Mouse (Mus musculus): ENCODE data around the gene Tapbp. TPM values are rescaled to one million over a fixed set of nuclear protein-coding genes. Genes with fewer than 3 reads are reported as not detected.

The Tapbp gene
- polyA plus RNA-seq, 1 experiment from 2014 or later = 36.1 TPM

- H3K9me3 ChIP-seq (ENCODE audit: low read length) = no peaks in the 10 kb centered on the region
- H3K27me3 ChIP-seq (ENCODE audit: insufficient read depth, low read length) = no peaks in the 10 kb centered on the region
- H3K4me2 ChIP-seq (replicated peaks; ENCODE audit: low read depth, low read length) = peak within 1 kb of the TSS; percentile 95
- peak within 1 kb of the TSS; percentile 97 for H3K4me3 ChIP-seq (ENCODE audit: low read length)
- H3K36me3 ChIP-seq (ENCODE audit: insufficient read depth, low read length) = peaks cover 50% of the 10 kb centered on the region
- H3K27ac ChIP-seq (ENCODE audit: low read length) = no peak within 1 kb of the TSS
- ATAC-seq (ENCODE audit: low FRiP score, low TSS enrichment) = peak; percentile 87
- under 1% methylated on average over 36 of the region's 36 CpGs for WGBS
- peak within 1 kb of the TSS; percentile 89 for H3K9ac ChIP-seq (replicated peaks; ENCODE audit: low read length)
- H3K4me1 ChIP-seq (ENCODE audit: insufficient read depth, low read length) = peaks cover 17% of the 10 kb centered on the region
Measured at GRCm38 (mm10) chr17:33940206-33940805, 24.6 kb downstream of the Tapbp start, which contains the start of the genes Pfdn6 and Wdr46. Gene Pfdn6 (minus strand): TSS chr17:33940343. Gene Wdr46 (plus strand): TSS chr17:33940660.

GRCm38 (mm10) chr17:33940981-33941380 lies 25.3 kb downstream of the Tapbp start:
- Histone ChIP-seq H3K9me3 (ENCODE audit: low read length) (no peaks in the 10 kb centered on the region), H3K4me2 (replicated peaks; ENCODE audit: low read depth, low read length) (peak overlapping the region; percentile 95), H3K4me3 (ENCODE audit: low read length) (peak overlapping the region; percentile 97), H3K27me3 (ENCODE audit: insufficient read depth, low read length) (no peaks in the 10 kb centered on the region), H3K4me1 (ENCODE audit: insufficient read depth, low read length) (peaks cover 17% of the 10 kb centered on the region), H3K27ac (ENCODE audit: low read length) (no peak overlapping the region), H3K36me3 (ENCODE audit: insufficient read depth, low read length) (peaks cover 45% of the 10 kb centered on the region), H3K9ac (replicated peaks; ENCODE audit: low read length) (peak overlapping the region; percentile 89)
- ATAC-seq (ENCODE audit: low FRiP score, low TSS enrichment) = no peak
- WGBS = 3% methylated on average over 26 of the region's 26 CpGs

GRCm38 (mm10) chr17:33941381-33941780 lies 25.7 kb downstream of the Tapbp start:
- Histone ChIP-seq H3K27me3 (ENCODE audit: insufficient read depth, low read length) (no peaks in the 10 kb centered on the region), H3K4me1 (ENCODE audit: insufficient read depth, low read length) (peaks cover 17% of the 10 kb centered on the region), H3K4me3 (ENCODE audit: low read length) (peak overlapping the region; percentile 97), H3K9me3 (ENCODE audit: low read length) (no peaks in the 10 kb centered on the region), H3K4me2 (replicated peaks; ENCODE audit: low read depth, low read length) (peak overlapping the region; percentile 95), H3K27ac (ENCODE audit: low read length) (no peak overlapping the region), H3K36me3 (ENCODE audit: insufficient read depth, low read length) (peaks cover 48% of the 10 kb centered on the region), H3K9ac (replicated peaks; ENCODE audit: low read length) (peak overlapping the region; percentile 89)
- ATAC-seq (ENCODE audit: low FRiP score, low TSS enrichment) = no peak
- WGBS = 54% methylated on average over 19 of the region's 19 CpGs

GRCm38 (mm10) chr17:33943454-33943853 lies 27.8 kb downstream of the Tapbp start:
- Histone ChIP-seq H3K27me3 (ENCODE audit: insufficient read depth, low read length) (no peaks in the 10 kb centered on the region), H3K9me3 (ENCODE audit: low read length) (no peaks in the 10 kb centered on the region), H3K4me2 (replicated peaks; ENCODE audit: low read depth, low read length) (no peak overlapping the region), H3K36me3 (ENCODE audit: insufficient read depth, low read length) (peaks cover 35% of the 10 kb centered on the region), H3K27ac (ENCODE audit: low read length) (no peak overlapping the region), H3K4me3 (ENCODE audit: low read length) (no peak overlapping the region), H3K9ac (replicated peaks; ENCODE audit: low read length) (no peak overlapping the region), H3K4me1 (ENCODE audit: insufficient read depth, low read length) (peaks cover 17% of the 10 kb centered on the region)
- ATAC-seq (ENCODE audit: low FRiP score, low TSS enrichment) = no peak
- WGBS = 95% methylated on average over 15 of the region's 15 CpGs

- Histone ChIP-seq H3K9me3 (ENCODE audit: low read length) (no peaks in the 10 kb centered on the region), H3K4me1 (ENCODE audit: insufficient read depth, low read length) (peaks cover 23% of the 10 kb centered on the region), H3K4me3 (ENCODE audit: low read length) (no peak overlapping the region), H3K27ac (ENCODE audit: low read length) (no peak overlapping the region), H3K4me2 (replicated peaks; ENCODE audit: low read depth, low read length) (no peak overlapping the region), H3K27me3 (ENCODE audit: insufficient read depth, low read length) (no peaks in the 10 kb centered on the region), H3K9ac (replicated peaks; ENCODE audit: low read length) (no peak overlapping the region), H3K36me3 (ENCODE audit: insufficient read depth, low read length) (peaks cover 46% of the 10 kb centered on the region)
- 90% methylated on average over 10 of the region's 10 CpGs for WGBS
- ATAC-seq (ENCODE audit: low FRiP score, low TSS enrichment) = no peak
Measured at GRCm38 (mm10) chr17:33947430-33948089, 31.9 kb downstream of the Tapbp start.

GRCm38 (mm10) chr17:33948090-33948904 lies 32.6 kb downstream of the Tapbp start:
- ATAC-seq (ENCODE audit: low FRiP score, low TSS enrichment) = no peak
- Histone ChIP-seq H3K4me3 (ENCODE audit: low read length) (no peak overlapping the region), H3K27me3 (ENCODE audit: insufficient read depth, low read length) (no peaks in the 10 kb centered on the region), H3K27ac (ENCODE audit: low read length) (no peak overlapping the region), H3K36me3 (ENCODE audit: insufficient read depth, low read length) (peaks cover 48% of the 10 kb centered on the region), H3K9me3 (ENCODE audit: low read length) (no peaks in the 10 kb centered on the region), H3K4me2 (replicated peaks; ENCODE audit: low read depth, low read length) (no peak overlapping the region), H3K9ac (replicated peaks; ENCODE audit: low read length) (no peak overlapping the region), H3K4me1 (ENCODE audit: insufficient read depth, low read length) (peaks cover 31% of the 10 kb centered on the region)
- WGBS = 82% methylated on average over 22 of the region's 22 CpGs

GRCm38 (mm10) chr17:33948905-33949537 lies 33.3 kb downstream of the Tapbp start:
- Histone ChIP-seq H3K4me1 (ENCODE audit: insufficient read depth, low read length) (peaks cover 38% of the 10 kb centered on the region), H3K9me3 (ENCODE audit: low read length) (no peaks in the 10 kb centered on the region), H3K36me3 (ENCODE audit: insufficient read depth, low read length) (peaks cover 49% of the 10 kb centered on the region), H3K27me3 (ENCODE audit: insufficient read depth, low read length) (no peaks in the 10 kb centered on the region), H3K27ac (ENCODE audit: low read length) (no peak overlapping the region), H3K4me3 (ENCODE audit: low read length) (no peak overlapping the region), H3K4me2 (replicated peaks; ENCODE audit: low read depth, low read length) (no peak overlapping the region), H3K9ac (replicated peaks; ENCODE audit: low read length) (no peak overlapping the region)
- WGBS = 89% methylated on average over 19 of the region's 19 CpGs
- no peak for ATAC-seq (ENCODE audit: low FRiP score, low TSS enrichment)

GRCm38 (mm10) chr17:33950131-33950625 lies 34.5 kb downstream of the Tapbp start:
- peak overlapping the region; percentile 51 for H3K4me3 ChIP-seq (ENCODE audit: low read length)
- peak overlapping the region; percentile 92 for H3K27ac ChIP-seq (ENCODE audit: low read length)
- no peak for ATAC-seq (ENCODE audit: low FRiP score, low TSS enrichment)
- peak overlapping the region; percentile 75 for H3K4me2 ChIP-seq (replicated peaks; ENCODE audit: low read depth, low read length)
- peaks cover 39% of the 10 kb centered on the region for H3K36me3 ChIP-seq (ENCODE audit: insufficient read depth, low read length)
- WGBS = 73% methylated on average over 10 of the region's 10 CpGs
- H3K9ac ChIP-seq (replicated peaks; ENCODE audit: low read length) = peak overlapping the region; percentile 64; the same call in 1 of the 2 replicates
- H3K4me1 ChIP-seq (ENCODE audit: insufficient read depth, low read length) = peaks cover 45% of the 10 kb centered on the region
- H3K9me3 ChIP-seq (ENCODE audit: low read length) = no peaks in the 10 kb centered on the region
- H3K27me3 ChIP-seq (ENCODE audit: insufficient read depth, low read length) = no peaks in the 10 kb centered on the region
